Mouse (Mus musculus): Measurements from ENCODE around the gene Crybb2.
"Not testable (repeated sequence)": the region's sequence is repeated elsewhere in the genome, so short reads cannot be mapped to it uniquely, and the experiment has no call there.

The Crybb2 gene

GRCm38 (mm10) chr5:113070017-113070416 lies at the start of gene Crybb2:
TSS of gene Crybb2 (minus strand) at chr5:113070117.
- no peak for DNase-seq (ENCODE audit: low spot score in 2 of 2)

GRCm38 (mm10) chr5:113119291-113119690 lies 49.4 kb upstream of the Crybb2 start:
- no peak for DNase-seq (ENCODE audit: low spot score in 2 of 2)

- DNase-seq (ENCODE audit: low spot score in 2 of 2): no peak
These were observed 48.8 kb upstream of the Crybb2 start for GRCm38 (mm10) chr5:113118695-113119094.

- DNase-seq (ENCODE audit: low spot score in 2 of 2): no peak
These were observed 47.4 kb upstream of the Crybb2 start for GRCm38 (mm10) chr5:113117361-113117760.

GRCm38 (mm10) chr5:113115896-113116295 lies 46.0 kb upstream of the Crybb2 start:
- DNase-seq (ENCODE audit: low spot score in 2 of 2): no peak

GRCm38 (mm10) chr5:113114264-113115225 lies 44.6 kb upstream of the Crybb2 start:
- no peak for DNase-seq (ENCODE audit: low spot score in 2 of 2)

GRCm38 (mm10) chr5:113113120-113113519 lies 43.2 kb upstream of the Crybb2 start:
- no peak for DNase-seq (ENCODE audit: low spot score in 2 of 2)

- no peak for DNase-seq (ENCODE audit: low spot score in 2 of 2)
These were observed 41.4 kb upstream of the Crybb2 start for GRCm38 (mm10) chr5:113111336-113111735.

- no peak for DNase-seq (ENCODE audit: low spot score in 2 of 2)
These were observed 41.0 kb upstream of the Crybb2 start for GRCm38 (mm10) chr5:113110929-113111328.

GRCm38 (mm10) chr5:113109651-113110050 lies 39.7 kb upstream of the Crybb2 start:
- DNase-seq (ENCODE audit: low spot score in 2 of 2): not testable (repeated sequence)

GRCm38 (mm10) chr5:113108165-113108764 lies 38.3 kb upstream of the Crybb2 start:
- DNase-seq (ENCODE audit: low spot score in 2 of 2): no peak

- no peak for DNase-seq (ENCODE audit: low spot score in 2 of 2)
These were observed 37.8 kb upstream of the Crybb2 start for GRCm38 (mm10) chr5:113107709-113108108.

GRCm38 (mm10) chr5:113106594-113106993 lies 36.7 kb upstream of the Crybb2 start:
- DNase-seq (ENCODE audit: low spot score in 2 of 2): no peak

GRCm38 (mm10) chr5:113105481-113105880 lies 35.6 kb upstream of the Crybb2 start:
- DNase-seq (ENCODE audit: low spot score in 2 of 2): no peak

- DNase-seq (ENCODE audit: low spot score in 2 of 2): no peak
These were observed 35.1 kb upstream of the Crybb2 start for GRCm38 (mm10) chr5:113105035-113105434.

- DNase-seq (ENCODE audit: low spot score in 2 of 2): no peak
These were observed 32.5 kb upstream of the Crybb2 start for GRCm38 (mm10) chr5:113102455-113102854.

GRCm38 (mm10) chr5:113101457-113101856 lies 31.5 kb upstream of the Crybb2 start:
- DNase-seq (ENCODE audit: low spot score in 2 of 2): no peak

GRCm38 (mm10) chr5:113100422-113100821 lies 30.5 kb upstream of the Crybb2 start:
- DNase-seq (ENCODE audit: low spot score in 2 of 2): no peak

- DNase-seq (ENCODE audit: low spot score in 2 of 2): peak; percentile 78 to 91
These were observed 29.6 kb upstream of the Crybb2 start for GRCm38 (mm10) chr5:113099546-113099945.

- DNase-seq (ENCODE audit: low spot score in 2 of 2): no peak
These were observed 27.6 kb upstream of the Crybb2 start for GRCm38 (mm10) chr5:113097551-113097950.

- DNase-seq (ENCODE audit: low spot score in 2 of 2): no peak
These were observed 25.5 kb upstream of the Crybb2 start for GRCm38 (mm10) chr5:113095456-113095855.

GRCm38 (mm10) chr5:113092406-113092805 lies 22.5 kb upstream of the Crybb2 start:
- DNase-seq (ENCODE audit: low spot score in 2 of 2): no peak

GRCm38 (mm10) chr5:113091162-113091561 lies 21.2 kb upstream of the Crybb2 start:
- DNase-seq (ENCODE audit: low spot score in 2 of 2): no peak
